Mouse (Mus musculus) kidney, embryonic 14.5 days (tissue): ENCODE measurements around the gene Grcc10. TPM values are rescaled to one million over a fixed set of nuclear protein-coding genes. Genes with fewer than 3 reads are reported as not detected.
A peak's percentile ranks its signal among the peaks of the same experiment; 100 is the strongest.

Source experiments
- ATAC-seq: fragments of 200-750 bp; cut with Nextera tagmentation; 2 replicates; pipeline ENCODE4 v1.8.0; 2017; ENCODE audit warnings: moderate number of reproducible peaks, mild to moderate bottlenecking, moderate TSS enrichment, moderate library complexity; ENCODE audit not compliant: low FRiP score, low TSS enrichment
- H3K27ac ChIP-seq: fragments of 300-500 bp; sonication (generic); 2 replicates; pipeline ENCODE4 v1.5.1; 2014; ENCODE audit warnings: low read depth, mild to moderate bottlenecking, low read length, moderate library complexity, mixed read lengths
- H3K27me3 ChIP-seq: fragments of 300-500 bp; sonication (generic); 2 replicates; pipeline ENCODE4 v1.6.1; 2014; ENCODE audit warnings: mild to moderate bottlenecking, low read length; ENCODE audit not compliant: control insufficient read depth, insufficient read depth
- H3K36me3 ChIP-seq: fragments of 300-500 bp; sonication (generic); 2 replicates; pipeline ENCODE4 v1.6.1; 2014; ENCODE audit warnings: low read length, mixed read lengths; ENCODE audit not compliant: control insufficient read depth, insufficient read depth
- H3K4me1 ChIP-seq: fragments of 300-500 bp; sonication (generic); 2 replicates; pipeline ENCODE4 v1.6.1; 2014; ENCODE audit warnings: low read length, mixed read lengths; ENCODE audit not compliant: control insufficient read depth, insufficient read depth
- H3K4me2 ChIP-seq: fragments of 300-500 bp; sonication (generic); replicated peaks from 2 replicates; pipeline ENCODE4 v1.6.1; 2014; ENCODE audit warnings: low read depth, mild to moderate bottlenecking, low read length
- H3K4me3 ChIP-seq: fragments of 300-500 bp; sonication (generic); 2 replicates; pipeline ENCODE4 v1.5.1; 2014; ENCODE audit warnings: mild to moderate bottlenecking, low read length
- H3K9ac ChIP-seq: fragments of 300-500 bp; sonication (generic); 2 replicates; pipeline ENCODE4 v1.6.1; 2014; ENCODE audit warnings: low read depth, mild to moderate bottlenecking, low read length, moderate library complexity
- H3K9me3 ChIP-seq: fragments of 300-500 bp; sonication (generic); 2 replicates; pipeline ENCODE4 v1.6.1; 2016; ENCODE audit warnings: low read length; ENCODE audit not compliant: control insufficient read depth
- WGBS: fragments of 180-500 bp; shearing (Covaris S2); extraction: QIAGEN DNeasy Blood & Tissue Kit; methylation state at CpG from one replicate; pipeline ENCODE4 v1.1.7; 2014; 5-methylcytosine and 5-hydroxymethylcytosine counted together
- polyA plus RNA-seq: library from polyadenylated mRNA; unstranded; fragments of >200 nt; fragmentation: Nextera tagmentation; extraction: Ambion mirVana; gene quantifications from 2 replicates; pipeline ENCODE4 v1.2.1, GENCODE M21; 2014

Gene Grcc10
- polyA plus RNA-seq, 1 experiment from 2014 or later = 564 TPM

DNA sequence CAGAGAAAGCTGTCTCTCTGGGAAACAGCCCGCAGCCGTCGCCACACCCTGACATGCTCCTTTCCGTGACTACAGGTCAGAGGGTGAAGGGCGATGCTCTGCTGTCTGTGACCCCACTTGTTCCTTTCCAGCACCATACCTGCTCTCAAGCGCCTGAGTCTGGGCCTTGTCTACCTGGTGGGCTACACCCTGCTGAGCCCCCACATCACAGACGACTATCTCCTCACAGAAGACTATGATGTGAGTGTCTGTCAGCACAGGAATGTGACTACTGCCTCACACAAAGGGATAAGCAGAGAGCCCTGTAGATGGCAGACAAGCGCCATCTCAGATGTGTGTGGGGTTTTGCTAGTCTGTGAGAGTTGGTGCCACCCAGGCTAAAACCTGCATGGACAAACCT lies 39.8 kb downstream of the Grcc10 start:
- H3K4me1 ChIP-seq = peaks cover 7% of the 10 kb centered on the region; the same call in 1 of the 2 replicates
- no peaks in the 10 kb centered on the region for H3K9me3 ChIP-seq
- H3K36me3 ChIP-seq = peaks cover 74% of the 10 kb centered on the region
- 86% methylated on average over 8 of the region's 8 CpGs for WGBS
- H3K4me3 ChIP-seq = no peak overlapping the region
- no peak overlapping the region for H3K4me2 ChIP-seq
- ATAC-seq = no peak
- H3K9ac ChIP-seq = no peak overlapping the region
- no peaks in the 10 kb centered on the region for H3K27me3 ChIP-seq
- H3K27ac ChIP-seq = no peak overlapping the region

DNA sequence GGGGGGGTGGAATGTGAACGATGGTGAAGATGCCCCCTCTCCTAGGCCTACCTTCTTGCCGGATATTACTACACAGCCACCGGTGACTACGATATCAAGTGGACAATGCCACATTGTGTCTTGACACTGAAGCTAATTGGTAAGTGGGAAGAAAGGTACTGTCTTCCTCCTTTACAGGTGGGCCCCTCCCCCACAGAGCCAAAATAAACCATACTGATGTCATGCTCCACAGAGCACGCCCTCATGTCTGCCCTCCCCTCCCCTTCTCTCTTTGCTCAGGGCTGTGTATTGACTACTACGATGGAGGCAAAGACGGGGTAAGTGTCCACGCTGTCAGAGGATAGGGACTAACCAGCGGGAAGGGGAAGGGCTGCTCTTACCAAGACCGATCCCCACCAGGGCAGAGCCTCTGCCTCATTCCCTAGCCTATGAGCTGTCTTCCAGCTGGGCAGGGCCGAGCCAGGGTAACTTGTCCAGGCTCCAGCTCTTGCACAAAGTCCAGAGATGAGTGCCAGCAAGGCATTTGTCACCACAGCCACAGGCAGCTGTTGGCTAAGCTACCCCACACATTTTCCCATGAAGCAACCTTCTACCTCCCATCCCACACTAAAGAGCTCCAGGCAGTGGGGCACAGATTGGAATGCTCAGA lies 41.1 kb downstream of the Grcc10 start:
- peaks cover 7% of the 10 kb centered on the region; the same call in 1 of the 2 replicates for H3K4me1 ChIP-seq
- peaks cover 62% of the 10 kb centered on the region for H3K36me3 ChIP-seq
- no peak overlapping the region for H3K27ac ChIP-seq
- no peaks in the 10 kb centered on the region for H3K9me3 ChIP-seq
- whole genome bisulfite sequencing = 75% methylated on average over 11 of the region's 11 CpGs
- no peaks in the 10 kb centered on the region for H3K27me3 ChIP-seq
- no peak; the same call in 1 of the 2 replicates for ATAC-seq
- H3K4me3 ChIP-seq = no peak overlapping the region
- no peak overlapping the region for H3K4me2 ChIP-seq
- no peak overlapping the region for H3K9ac ChIP-seq

DNA sequence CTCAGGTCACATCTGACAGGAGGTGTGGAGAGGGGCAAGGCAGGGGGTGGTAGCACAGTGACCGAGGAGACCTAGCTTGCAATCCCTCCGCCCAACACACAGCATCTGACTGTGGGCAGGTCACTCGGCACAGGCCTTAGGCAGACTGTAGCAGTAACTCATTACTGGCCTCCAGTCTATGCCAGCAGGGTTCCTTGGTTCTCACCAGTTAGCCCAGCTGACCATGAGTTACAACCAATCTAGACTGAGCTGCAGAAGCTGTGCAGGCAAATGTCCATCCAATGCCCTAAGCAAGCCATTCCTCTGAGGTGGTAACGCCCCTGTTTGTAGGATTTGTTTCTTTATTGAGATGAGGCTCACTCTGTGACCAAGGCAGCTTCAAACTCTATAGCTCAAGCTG lies 41.8 kb downstream of the Grcc10 start:
- no peak for ATAC-seq
- Histone ChIP-seq H3K27ac (no peak overlapping the region), H3K4me2 (no peak overlapping the region), H3K9ac (no peak overlapping the region), H3K27me3 (no peaks in the 10 kb centered on the region), H3K4me3 (no peak overlapping the region), H3K4me1 (peaks cover 10% of the 10 kb centered on the region; the same call in 1 of the 2 replicates), H3K9me3 (no peaks in the 10 kb centered on the region), H3K36me3 (peaks cover 55% of the 10 kb centered on the region)
- WGBS = 83% methylated on average over 4 of the region's 4 CpGs

DNA sequence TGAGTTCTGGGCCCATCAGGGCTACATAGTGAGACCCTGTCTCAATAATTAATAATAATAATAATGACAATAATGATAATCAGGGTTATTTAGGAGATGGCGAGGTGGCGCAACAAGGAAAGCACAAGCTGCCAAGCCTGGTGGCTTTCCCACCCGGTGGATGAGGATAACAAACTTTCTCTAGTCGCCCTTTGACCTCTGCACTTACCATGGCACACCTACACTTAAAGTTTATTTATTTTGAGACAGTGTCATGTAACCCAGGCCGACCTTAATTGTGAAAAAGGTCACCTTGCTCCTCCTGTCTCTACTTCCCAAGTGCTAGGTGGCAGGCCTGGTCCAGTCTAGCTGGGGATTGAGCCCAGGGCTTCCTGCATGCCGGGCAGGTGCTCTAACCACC lies 42.4 kb downstream of the Grcc10 start:
- no peak overlapping the region for H3K27ac ChIP-seq
- no peak overlapping the region for H3K9ac ChIP-seq
- peaks cover 48% of the 10 kb centered on the region for H3K36me3 ChIP-seq
- H3K4me2 ChIP-seq = no peak overlapping the region
- H3K9me3 ChIP-seq = no peaks in the 10 kb centered on the region
- H3K4me1 ChIP-seq = peaks cover 16% of the 10 kb centered on the region; the same call in 1 of the 2 replicates
- H3K4me3 ChIP-seq = no peak overlapping the region
- WGBS = 68% methylated on average over 6 of the region's 6 CpGs
- H3K27me3 ChIP-seq = no peaks in the 10 kb centered on the region
- no peak for ATAC-seq

DNA sequence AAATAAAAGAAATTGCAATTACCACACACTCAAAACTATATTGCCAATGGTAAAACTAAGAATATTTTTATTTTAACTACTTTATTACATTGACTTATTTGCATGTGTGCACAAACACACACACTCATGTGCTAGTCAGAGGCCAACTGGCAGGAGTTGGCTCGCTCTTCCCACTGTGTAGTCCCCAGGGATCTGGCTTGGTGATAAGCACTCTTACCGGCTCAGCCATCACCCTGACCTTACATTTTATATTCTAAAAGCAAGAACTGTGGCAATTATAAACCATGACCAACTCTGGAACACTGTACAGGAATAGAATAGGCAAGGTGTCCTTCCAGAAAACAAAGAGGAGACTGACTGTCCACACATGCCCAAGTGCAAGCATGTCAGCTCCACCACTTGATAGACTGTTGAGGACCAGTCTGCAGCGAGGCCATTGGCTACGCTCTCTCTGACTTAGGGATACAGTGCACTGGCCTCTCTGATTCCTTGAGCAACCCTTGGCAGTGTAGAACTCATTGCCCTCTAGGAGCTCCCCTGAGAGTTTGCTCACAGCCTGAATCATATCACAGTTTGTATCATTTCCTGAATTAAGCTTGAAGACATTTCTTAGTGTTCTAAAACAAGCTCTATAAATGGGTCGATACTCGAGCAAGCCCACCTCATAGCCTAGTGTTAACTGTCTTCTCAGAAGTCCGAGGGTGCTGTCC lies 44.6 kb downstream of the Grcc10 start:
- Histone ChIP-seq H3K4me2 (no peak overlapping the region), H3K4me3 (no peak overlapping the region), H3K9me3 (no peaks in the 10 kb centered on the region), H3K27ac (no peak overlapping the region), H3K36me3 (peaks cover 28% of the 10 kb centered on the region), H3K9ac (no peak overlapping the region), H3K27me3 (no peaks in the 10 kb centered on the region), H3K4me1 (peaks cover 27% of the 10 kb centered on the region; the same call in 1 of the 2 replicates)
- ATAC-seq = no peak
- WGBS = 94% methylated on average over 7 of the region's 7 CpGs

DNA sequence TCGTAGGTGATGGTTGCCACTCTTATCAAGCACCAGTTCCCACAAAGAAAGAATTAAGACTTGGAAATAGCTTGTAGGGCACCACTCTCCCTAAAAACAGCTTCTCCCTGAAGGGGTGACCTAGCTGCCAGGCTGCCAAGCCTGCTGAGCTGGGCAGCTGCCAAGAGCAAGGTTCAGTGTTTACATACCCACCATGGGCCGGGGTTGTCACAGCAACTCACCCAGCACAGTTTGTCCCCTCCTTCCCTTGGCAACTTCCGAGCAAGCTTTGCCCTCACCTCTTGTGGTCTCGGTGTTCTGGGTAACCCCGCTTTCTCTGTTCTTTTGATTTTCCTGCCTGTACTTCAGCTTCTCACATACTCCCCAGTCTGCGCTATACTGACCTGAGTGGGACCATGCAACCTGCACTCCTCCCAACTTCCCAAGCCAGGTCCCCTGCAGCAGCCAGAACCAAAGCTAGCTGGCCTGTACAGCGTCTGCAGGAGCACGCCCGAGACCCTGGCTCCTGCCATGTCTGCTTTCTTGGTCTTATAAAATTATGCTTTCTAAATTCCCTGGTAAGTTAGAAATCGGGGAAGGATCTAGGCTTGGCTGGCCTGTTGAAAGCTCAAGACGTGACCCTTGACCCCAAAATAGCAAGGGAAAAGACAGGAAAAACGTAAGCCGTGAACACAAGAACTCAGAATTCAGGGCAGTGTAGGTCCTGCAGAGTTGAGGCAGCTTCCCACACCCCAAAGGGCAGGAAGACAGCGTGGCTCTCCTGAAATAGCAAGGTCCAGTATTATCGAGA lies 46.8 kb downstream of the Grcc10 start:
- peaks cover 20% of the 10 kb centered on the region; the same call in 1 of the 2 replicates for H3K4me1 ChIP-seq
- no peak overlapping the region for H3K9ac ChIP-seq
- H3K27me3 ChIP-seq = no peaks in the 10 kb centered on the region
- peak overlapping the region; percentile 39; the same call in 1 of the 2 replicates for H3K27ac ChIP-seq
- no peak overlapping the region for H3K4me2 ChIP-seq
- ATAC-seq = no peak
- H3K9me3 ChIP-seq = no peaks in the 10 kb centered on the region
- H3K4me3 ChIP-seq = no peak overlapping the region
- 71% methylated on average over 15 of the region's 15 CpGs for WGBS
- H3K36me3 ChIP-seq = peaks cover 11% of the 10 kb centered on the region; the same call in 1 of the 2 replicates

DNA sequence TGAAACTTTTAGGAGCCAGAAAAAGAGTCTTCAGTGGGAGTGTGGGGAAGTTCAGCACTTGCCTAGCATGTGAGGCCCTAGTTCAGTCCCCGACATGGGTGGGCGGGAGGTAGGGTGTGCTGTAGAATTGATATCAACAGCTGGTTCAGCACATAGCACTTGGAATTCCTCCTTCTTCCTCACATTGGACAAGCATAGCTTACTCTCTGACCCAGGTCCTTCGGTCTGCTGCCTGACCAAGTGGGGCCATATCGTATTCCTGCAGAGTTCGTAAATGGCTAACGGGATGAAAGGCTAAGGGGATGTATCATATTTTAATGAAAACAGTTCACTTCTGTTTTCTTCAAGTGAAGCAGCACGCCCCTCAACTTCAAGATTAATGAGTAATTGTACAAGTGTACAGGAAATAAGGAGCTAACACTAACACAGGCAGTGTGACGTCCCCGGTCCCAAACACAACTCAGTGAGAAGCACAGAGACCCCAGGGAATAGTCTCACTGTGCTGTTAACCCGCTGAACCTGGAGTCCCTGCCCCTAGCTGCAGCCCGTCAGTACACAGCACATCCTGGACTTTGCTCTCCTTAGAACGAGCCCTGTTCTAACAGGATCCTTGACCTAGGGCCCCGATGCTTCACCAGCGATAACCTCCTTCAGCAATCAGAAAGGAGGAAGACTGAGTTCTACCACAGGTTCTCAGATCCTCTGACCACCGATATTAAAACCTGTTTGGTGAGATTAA lies 47.8 kb downstream of the Grcc10 start:
- H3K4me3 ChIP-seq = no peak overlapping the region
- H3K9ac ChIP-seq = no peak overlapping the region
- no peaks in the 10 kb centered on the region for H3K9me3 ChIP-seq
- H3K4me2 ChIP-seq = no peak overlapping the region
- 20% methylated on average over 15 of the region's 15 CpGs for WGBS
- no peaks in the 10 kb centered on the region for H3K27me3 ChIP-seq
- peak; percentile 88 for ATAC-seq
- H3K27ac ChIP-seq = peak overlapping the region; percentile 65; the same call in 1 of the 2 replicates
- H3K36me3 ChIP-seq = peaks cover 2% of the 10 kb centered on the region; the same call in 1 of the 2 replicates
- peaks cover 20% of the 10 kb centered on the region; the same call in 1 of the 2 replicates for H3K4me1 ChIP-seq

DNA sequence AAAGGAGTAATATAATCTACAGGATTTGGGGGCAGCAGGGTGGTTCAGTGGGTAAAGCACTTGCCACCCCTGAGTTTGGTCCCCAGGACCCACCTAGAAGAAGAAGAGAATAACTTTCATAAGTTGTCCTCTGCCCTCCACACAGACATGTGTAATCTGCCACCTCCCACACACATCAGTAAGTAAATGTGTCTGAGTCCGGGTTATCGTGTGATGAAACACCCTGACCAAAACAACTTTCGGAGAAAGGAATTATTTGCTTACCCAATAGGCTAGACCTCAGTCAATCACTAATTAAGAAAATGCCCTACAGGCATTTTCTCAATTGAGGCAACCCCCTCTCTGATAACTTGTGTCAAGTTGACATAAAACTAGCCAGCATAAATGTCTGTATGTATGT lies 50.7 kb downstream of the Grcc10 start:
- Histone ChIP-seq H3K27ac (no peak overlapping the region), H3K36me3 (no peaks in the 10 kb centered on the region), H3K4me2 (no peak overlapping the region), H3K9ac (no peak overlapping the region), H3K4me3 (no peak overlapping the region), H3K9me3 (no peaks in the 10 kb centered on the region), H3K4me1 (peaks cover 20% of the 10 kb centered on the region; the same call in 1 of the 2 replicates), H3K27me3 (no peaks in the 10 kb centered on the region)
- ATAC-seq = no peak
- WGBS = 83% methylated on average over 3 of the region's 3 CpGs
